Mouse (Mus musculus) erythroblast, embryonic 14.5 days (primary cell): ENCODE results near the gene Slc9a8. TPM values are rescaled to one million over a fixed set of nuclear protein-coding genes. Genes with fewer than 3 reads are reported as not detected.

Experiments
- H3K27me3 ChIP-seq: 2 replicates; pipeline ENCODE4 v1.6.1; 2012; ENCODE audit warnings: inconsistent platforms; ENCODE audit not compliant: control insufficient read depth
- H3K36me3 ChIP-seq: 2 replicates; pipeline ENCODE4 v1.6.1; 2012; ENCODE audit warnings: mild to moderate bottlenecking, inconsistent platforms; ENCODE audit not compliant: control insufficient read depth
- H3K4me1 ChIP-seq: 2 replicates; pipeline ENCODE4 v1.6.1; 2012; ENCODE audit warnings: inconsistent platforms; ENCODE audit not compliant: control insufficient read depth
- H3K4me3 ChIP-seq: replicated peaks from 2 replicates; pipeline ENCODE3; 2012; ENCODE audit warnings: moderate library complexity, mild to moderate bottlenecking, inconsistent platforms
- H3K9me3 ChIP-seq: 2 replicates; pipeline ENCODE4 v1.6.1; 2012; ENCODE audit warnings: low read length, inconsistent platforms, mixed read lengths; ENCODE audit not compliant: control insufficient read depth
- GATA1 ChIP-seq: IDR thresholded peaks from 2 replicates; pipeline ENCODE4 v1.6.1; 2012; ENCODE audit warnings: low read length, inconsistent platforms, mixed read lengths
- TAL1 ChIP-seq: IDR thresholded peaks from 3 replicates; pipeline ENCODE4 v1.6.1; 2012; ENCODE audit warnings: low read length, inconsistent platforms, mixed read lengths
- polyA plus RNA-seq: library from polyadenylated mRNA; stranded (reverse); fragments of >175 nt; gene quantifications from 2 replicates; pipeline ENCODE4 v1.2.3, GENCODE M21; 2012

The Slc9a8 gene
- polyA plus RNA-seq, 1 experiment: 0.95 TPM

- no peak for TF ChIP-seq TAL1
- TF ChIP-seq GATA1: no peak
- Histone ChIP-seq H3K27me3 (no peaks in the 10 kb centered on the region), H3K36me3 (peaks cover 97% of the 10 kb centered on the region), H3K4me3 (no peak overlapping the region), H3K4me1 (no peaks in the 10 kb centered on the region; the same call in 1 of the 2 replicates), H3K9me3 (no peaks in the 10 kb centered on the region)
These were observed 17.9 kb downstream of the Slc9a8 start for GRCm38 (mm10) chr2:167439422-167439821.

GRCm38 (mm10) chr2:167443411-167444193 is 22.1 kb downstream of the Slc9a8 start:
- Histone ChIP-seq H3K27me3 (no peaks in the 10 kb centered on the region), H3K4me3 (no peak overlapping the region), H3K9me3 (no peaks in the 10 kb centered on the region), H3K36me3 (peaks cover 96% of the 10 kb centered on the region), H3K4me1 (peaks cover 6% of the 10 kb centered on the region)
- no peak for TF ChIP-seq GATA1

GRCm38 (mm10) chr2:167445911-167446780 is 24.6 kb downstream of the Slc9a8 start:
- no peaks in the 10 kb centered on the region for H3K27me3 ChIP-seq
- H3K9me3 ChIP-seq: no peaks in the 10 kb centered on the region
- peaks cover 6% of the 10 kb centered on the region for H3K4me1 ChIP-seq
- peaks cover 96% of the 10 kb centered on the region for H3K36me3 ChIP-seq
- TF ChIP-seq GATA1 (no peak), TAL1 (no peak)
- no peak overlapping the region for H3K4me3 ChIP-seq

GRCm38 (mm10) chr2:167447207-167447606 is 25.7 kb downstream of the Slc9a8 start:
- Histone ChIP-seq H3K27me3 (no peaks in the 10 kb centered on the region), H3K4me1 (peaks cover 6% of the 10 kb centered on the region), H3K9me3 (no peaks in the 10 kb centered on the region), H3K36me3 (peaks cover 93% of the 10 kb centered on the region), H3K4me3 (no peak overlapping the region)
- no peak for TF ChIP-seq GATA1
- no peak for TF ChIP-seq TAL1

- TF ChIP-seq GATA1: no peak
- no peak for TF ChIP-seq TAL1
- Histone ChIP-seq H3K36me3 (peaks cover 89% of the 10 kb centered on the region), H3K4me3 (no peak overlapping the region), H3K27me3 (no peaks in the 10 kb centered on the region), H3K4me1 (peaks cover 6% of the 10 kb centered on the region), H3K9me3 (no peaks in the 10 kb centered on the region)
These were observed 26.1 kb downstream of the Slc9a8 start for GRCm38 (mm10) chr2:167447629-167448028.

GRCm38 (mm10) chr2:167449331-167450275 is 28.1 kb downstream of the Slc9a8 start:
- TF ChIP-seq TAL1: no peak
- TF ChIP-seq GATA1: no peak
- H3K9me3 ChIP-seq: no peaks in the 10 kb centered on the region
- H3K36me3 ChIP-seq: peaks cover 89% of the 10 kb centered on the region
- H3K4me1 ChIP-seq: peaks cover 6% of the 10 kb centered on the region
- H3K27me3 ChIP-seq: no peaks in the 10 kb centered on the region
- H3K4me3 ChIP-seq: no peak overlapping the region

- no peaks in the 10 kb centered on the region for H3K27me3 ChIP-seq
- H3K4me1 ChIP-seq: peaks cover 6% of the 10 kb centered on the region
- no peak overlapping the region for H3K4me3 ChIP-seq
- no peak for TF ChIP-seq TAL1
- TF ChIP-seq GATA1: no peak
- H3K36me3 ChIP-seq: peaks cover 88% of the 10 kb centered on the region
- H3K9me3 ChIP-seq: no peaks in the 10 kb centered on the region
These were observed 29.1 kb downstream of the Slc9a8 start for GRCm38 (mm10) chr2:167450647-167451046.

GRCm38 (mm10) chr2:167453814-167454213 is 32.3 kb downstream of the Slc9a8 start:
- H3K4me3 ChIP-seq: no peak overlapping the region
- no peaks in the 10 kb centered on the region; the same call in 1 of the 2 replicates for H3K4me1 ChIP-seq
- TF ChIP-seq TAL1 (no peak), GATA1 (no peak)
- peaks cover 89% of the 10 kb centered on the region for H3K36me3 ChIP-seq
- no peaks in the 10 kb centered on the region for H3K27me3 ChIP-seq
- H3K9me3 ChIP-seq: no peaks in the 10 kb centered on the region
